Mouse (Mus musculus): ENCODE results near the gene Naa25. TPM values are rescaled to one million over a fixed set of nuclear protein-coding genes. Genes with fewer than 3 reads are reported as not detected.

Gene Naa25
- polyA plus RNA-seq, 1 experiment from 2014 or later: 48.0 TPM

- no peak overlapping the region for H3K4me2 ChIP-seq (replicated peaks)
- H3K9ac ChIP-seq: no peak overlapping the region
- no peaks in the 10 kb centered on the region for H3K36me3 ChIP-seq
- no peaks in the 10 kb centered on the region for H3K9me3 ChIP-seq
- no peak for ATAC-seq
- no peak overlapping the region for H3K4me3 ChIP-seq (replicated peaks)
- peaks cover 20% of the 10 kb centered on the region for H3K4me1 ChIP-seq (replicated peaks)
- H3K27me3 ChIP-seq (replicated peaks): no peaks in the 10 kb centered on the region
- H3K27ac ChIP-seq: 0 out of 2 replicates have a peak overlapping the region, but pooled peaks have one; percentile 78
- 67% methylated on average over 9 of the region's 9 CpGs for WGBS
Measured at GRCm38 (mm10) chr5:121455510-121456265, 58.0 kb downstream of the Naa25 start.

GRCm38 (mm10) chr5:121461339-121462170 lies 63.8 kb downstream of the Naa25 start:
- Histone ChIP-seq H3K9ac (no peak overlapping the region), H3K36me3 (no peaks in the 10 kb centered on the region), H3K27me3 (replicated peaks) (no peaks in the 10 kb centered on the region), H3K4me2 (replicated peaks) (no peak overlapping the region), H3K27ac (no peak overlapping the region), H3K9me3 (no peaks in the 10 kb centered on the region), H3K4me3 (replicated peaks) (no peak overlapping the region), H3K4me1 (replicated peaks) (peaks cover 4% of the 10 kb centered on the region; the same call in 1 of the 2 replicates)
- ATAC-seq: peak; percentile 65
- WGBS: 48% methylated on average over 4 of the region's 4 CpGs

- WGBS: 28% methylated on average over 1 of the region's 1 CpGs
- Histone ChIP-seq H3K27ac (no peak overlapping the region), H3K9ac (no peak overlapping the region), H3K9me3 (no peaks in the 10 kb centered on the region), H3K27me3 (replicated peaks) (no peaks in the 10 kb centered on the region), H3K36me3 (no peaks in the 10 kb centered on the region), H3K4me3 (replicated peaks) (no peak overlapping the region), H3K4me1 (replicated peaks) (peaks cover 4% of the 10 kb centered on the region; the same call in 1 of the 2 replicates), H3K4me2 (replicated peaks) (no peak overlapping the region)
- peak; percentile 54; the same call in 1 of the 2 replicates for ATAC-seq
Measured at GRCm38 (mm10) chr5:121462171-121462502, 64.4 kb downstream of the Naa25 start.

GRCm38 (mm10) chr5:121462967-121463366 lies 65.2 kb downstream of the Naa25 start:
- Histone ChIP-seq H3K27ac (no peak overlapping the region), H3K4me2 (replicated peaks) (no peak overlapping the region)
- WGBS: 47% methylated on average over 5 of the region's 5 CpGs

GRCm38 (mm10) chr5:121463601-121464250 lies 66.0 kb downstream of the Naa25 start:
- no peaks in the 10 kb centered on the region for H3K36me3 ChIP-seq
- H3K27ac ChIP-seq: no peak overlapping the region
- no peak for ATAC-seq
- no peaks in the 10 kb centered on the region for H3K27me3 ChIP-seq (replicated peaks)
- H3K4me3 ChIP-seq (replicated peaks): no peak overlapping the region
- H3K9ac ChIP-seq: no peak overlapping the region
- H3K4me1 ChIP-seq (replicated peaks): peaks cover 4% of the 10 kb centered on the region; the same call in 1 of the 2 replicates
- H3K9me3 ChIP-seq: no peaks in the 10 kb centered on the region
- no peak overlapping the region for H3K4me2 ChIP-seq (replicated peaks)
- 66% methylated on average over 5 of the region's 5 CpGs for WGBS

More at GRCm38 (mm10) chr5:121462967-121463366, 65.2 kb downstream of the Naa25 start:
- no peak overlapping the region for H3K9ac ChIP-seq
- no peaks in the 10 kb centered on the region for H3K9me3 ChIP-seq
- H3K4me1 ChIP-seq (replicated peaks): peaks cover 4% of the 10 kb centered on the region; the same call in 1 of the 2 replicates
- H3K36me3 ChIP-seq: no peaks in the 10 kb centered on the region
- H3K4me3 ChIP-seq (replicated peaks): no peak overlapping the region
- ATAC-seq: peak; percentile 81
- H3K27me3 ChIP-seq (replicated peaks): no peaks in the 10 kb centered on the region

GRCm38 (mm10) chr5:121469566-121469965 lies 71.8 kb downstream of the Naa25 start:
- Histone ChIP-seq H3K4me3 (replicated peaks) (no peak overlapping the region), H3K27me3 (replicated peaks) (no peaks in the 10 kb centered on the region), H3K4me1 (replicated peaks) (peaks cover 6% of the 10 kb centered on the region; the same call in 1 of the 2 replicates), H3K9me3 (no peaks in the 10 kb centered on the region), H3K4me2 (replicated peaks) (no peak overlapping the region), H3K36me3 (no peaks in the 10 kb centered on the region), H3K27ac (peak overlapping the region; percentile 32; the same call in 1 of the 2 replicates), H3K9ac (no peak overlapping the region)
- WGBS: 15% methylated on average over 3 of the region's 3 CpGs
- ATAC-seq: peak; percentile 49; the same call in 1 of the 2 replicates

- no peak for ATAC-seq
- Histone ChIP-seq H3K27ac (no peak overlapping the region), H3K4me1 (replicated peaks) (peaks cover 6% of the 10 kb centered on the region; the same call in 1 of the 2 replicates), H3K27me3 (replicated peaks) (no peaks in the 10 kb centered on the region), H3K4me3 (replicated peaks) (no peak overlapping the region), H3K4me2 (replicated peaks) (no peak overlapping the region), H3K9ac (no peak overlapping the region), H3K9me3 (no peaks in the 10 kb centered on the region), H3K36me3 (no peaks in the 10 kb centered on the region)
- WGBS: 84% methylated on average over 2 of the region's 2 CpGs
Measured at GRCm38 (mm10) chr5:121472411-121472810, 74.7 kb downstream of the Naa25 start.

GRCm38 (mm10) chr5:121474610-121475009 lies 76.9 kb downstream of the Naa25 start:
- no peak for ATAC-seq
- no peaks in the 10 kb centered on the region for H3K9me3 ChIP-seq
- peaks cover 6% of the 10 kb centered on the region; the same call in 1 of the 2 replicates for H3K4me1 ChIP-seq (replicated peaks)
- 63% methylated on average over 7 of the region's 7 CpGs for WGBS
- no peak overlapping the region for H3K27ac ChIP-seq
- no peak overlapping the region for H3K9ac ChIP-seq
- no peak overlapping the region for H3K4me2 ChIP-seq (replicated peaks)
- H3K36me3 ChIP-seq: no peaks in the 10 kb centered on the region
- H3K4me3 ChIP-seq (replicated peaks): no peak overlapping the region
- H3K27me3 ChIP-seq (replicated peaks): no peaks in the 10 kb centered on the region

GRCm38 (mm10) chr5:121476040-121476439 lies 78.3 kb downstream of the Naa25 start:
- WGBS: 47% methylated on average over 1 of the region's 1 CpGs
- H3K9ac ChIP-seq: no peak overlapping the region
- peak; percentile 75 for ATAC-seq
- H3K4me2 ChIP-seq (replicated peaks): no peak overlapping the region
- no peaks in the 10 kb centered on the region for H3K4me1 ChIP-seq (replicated peaks)
- H3K27me3 ChIP-seq (replicated peaks): no peaks in the 10 kb centered on the region
- H3K36me3 ChIP-seq: no peaks in the 10 kb centered on the region
- H3K27ac ChIP-seq: 0 out of 2 replicates have a peak overlapping the region, but pooled peaks have one; percentile 34
- H3K4me3 ChIP-seq (replicated peaks): no peak overlapping the region
- H3K9me3 ChIP-seq: no peaks in the 10 kb centered on the region

GRCm38 (mm10) chr5:121477680-121478079 lies 79.9 kb downstream of the Naa25 start:
- Histone ChIP-seq H3K9me3 (no peaks in the 10 kb centered on the region), H3K4me2 (replicated peaks) (no peak overlapping the region), H3K27me3 (replicated peaks) (no peaks in the 10 kb centered on the region), H3K4me3 (replicated peaks) (no peak overlapping the region), H3K9ac (no peak overlapping the region), H3K27ac (no peak overlapping the region), H3K36me3 (no peaks in the 10 kb centered on the region), H3K4me1 (replicated peaks) (no peaks in the 10 kb centered on the region)
- WGBS: 28% methylated on average over 3 of the region's 3 CpGs
- 0 out of 2 replicates have a peak, but pooled peaks have one; percentile 2 for ATAC-seq

- no peak for ATAC-seq
- Histone ChIP-seq H3K36me3 (no peaks in the 10 kb centered on the region), H3K9ac (no peak overlapping the region), H3K27me3 (replicated peaks) (no peaks in the 10 kb centered on the region), H3K27ac (no peak overlapping the region), H3K4me2 (replicated peaks) (no peak overlapping the region), H3K9me3 (no peaks in the 10 kb centered on the region), H3K4me3 (replicated peaks) (no peak overlapping the region), H3K4me1 (replicated peaks) (no peaks in the 10 kb centered on the region)
- WGBS: 53% methylated on average over 5 of the region's 5 CpGs
Measured at GRCm38 (mm10) chr5:121484801-121485200, 87.1 kb downstream of the Naa25 start.

GRCm38 (mm10) chr5:121493305-121493704 lies 95.6 kb downstream of the Naa25 start:
- WGBS: 76% methylated on average over 8 of the region's 8 CpGs
- Histone ChIP-seq H3K9me3 (no peaks in the 10 kb centered on the region), H3K4me2 (replicated peaks) (no peak overlapping the region), H3K27me3 (replicated peaks) (no peaks in the 10 kb centered on the region), H3K36me3 (no peaks in the 10 kb centered on the region), H3K4me1 (replicated peaks) (no peaks in the 10 kb centered on the region), H3K4me3 (replicated peaks) (no peak overlapping the region), H3K9ac (no peak overlapping the region), H3K27ac (no peak overlapping the region)
- ATAC-seq: no peak
